Mouse (Mus musculus): ENCODE measurements around the gene Rhbg.

The Rhbg gene

GRCm38 (mm10) chr3:88262346-88262745, 7.8 kb upstream of the Rhbg start:
- 80% methylated on average over 3 of the region's 3 CpGs for WGBS

- 85% methylated on average over 7 of the region's 7 CpGs for WGBS
Measured at GRCm38 (mm10) chr3:88256382-88256781, 1.9 kb upstream of the Rhbg start.

GRCm38 (mm10) chr3:88255950-88256349, 1.4 kb upstream of the Rhbg start:
- WGBS, result 83% methylated on average over 6 of the region's 6 CpGs

DNA sequence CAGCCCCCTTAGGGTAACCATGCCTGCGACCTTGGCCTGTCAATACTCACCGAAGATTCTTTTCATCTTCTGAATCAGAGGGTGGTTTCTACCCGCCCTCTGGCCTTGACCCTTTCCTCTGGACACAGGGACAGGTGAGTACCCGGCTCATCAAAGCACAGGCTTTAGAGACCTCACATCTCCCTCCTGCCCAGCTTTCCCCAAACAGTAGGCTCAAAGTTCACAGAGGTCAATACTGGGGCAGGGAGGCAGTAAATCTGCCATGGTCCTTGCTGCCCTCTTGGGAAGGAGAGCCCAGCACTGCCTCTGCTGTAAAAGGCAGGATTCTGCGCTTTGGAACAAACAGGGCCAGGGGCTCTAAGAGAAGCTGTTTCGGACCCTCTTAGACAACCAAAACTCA, 1.8 kb downstream of the Rhbg start:
- WGBS, result 90% methylated on average over 6 of the region's 6 CpGs

DNA sequence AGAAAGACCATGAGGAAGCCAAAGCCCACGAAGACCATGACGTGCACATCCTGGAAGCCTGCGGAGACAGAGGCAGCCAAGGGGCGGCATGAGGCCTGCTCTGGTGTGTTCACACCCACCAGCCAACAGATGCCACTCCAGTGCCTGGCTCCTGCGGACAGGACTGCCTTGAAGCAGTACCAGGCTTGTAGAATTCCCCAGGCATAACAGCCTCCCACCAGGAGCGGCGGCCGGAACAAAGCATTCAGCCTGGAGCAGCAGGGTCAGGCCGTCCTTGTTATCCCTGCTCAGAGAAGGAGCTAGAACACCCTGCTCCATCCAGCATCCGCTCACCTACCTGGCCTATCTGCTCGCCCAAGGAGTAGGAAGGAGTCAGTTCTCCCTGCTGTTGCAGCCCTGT, 6.1 kb downstream of the Rhbg start:
- 83% methylated on average over 11 of the region's 11 CpGs for WGBS

GRCm38 (mm10) chr3:88247666-88248065, 6.8 kb downstream of the Rhbg start:
- WGBS, result 85% methylated on average over 9 of the region's 9 CpGs

GRCm38 (mm10) chr3:88245811-88246210, 8.7 kb downstream of the Rhbg start:
- 18% methylated on average over 13 of the region's 13 CpGs for WGBS

DNA sequence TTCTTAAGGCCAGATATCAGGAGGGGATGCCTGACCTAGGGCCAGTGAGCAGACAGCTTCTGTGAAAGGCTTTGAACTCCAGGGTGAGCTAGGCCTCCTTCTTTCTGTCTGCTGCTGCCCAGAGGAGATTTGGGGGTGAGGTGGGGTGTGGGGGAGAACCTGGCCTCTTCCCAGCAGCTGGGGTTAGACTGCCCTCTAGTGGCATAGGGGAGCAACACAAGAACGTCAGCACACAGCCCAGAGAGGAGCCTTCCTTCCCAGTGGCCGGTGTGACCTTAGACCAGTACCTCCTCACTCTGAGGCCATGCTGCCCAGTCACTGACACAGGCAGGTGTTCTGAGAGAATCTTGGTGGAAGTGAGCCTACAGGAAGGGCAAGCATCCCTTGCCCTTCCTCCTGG, 10.4 kb downstream of the Rhbg start:
- WGBS, result 13% methylated on average over 2 of the region's 2 CpGs

- 2% methylated on average over 13 of the region's 13 CpGs for WGBS
Measured at GRCm38 (mm10) chr3:88242531-88242930, 12.0 kb downstream of the Rhbg start.

DNA sequence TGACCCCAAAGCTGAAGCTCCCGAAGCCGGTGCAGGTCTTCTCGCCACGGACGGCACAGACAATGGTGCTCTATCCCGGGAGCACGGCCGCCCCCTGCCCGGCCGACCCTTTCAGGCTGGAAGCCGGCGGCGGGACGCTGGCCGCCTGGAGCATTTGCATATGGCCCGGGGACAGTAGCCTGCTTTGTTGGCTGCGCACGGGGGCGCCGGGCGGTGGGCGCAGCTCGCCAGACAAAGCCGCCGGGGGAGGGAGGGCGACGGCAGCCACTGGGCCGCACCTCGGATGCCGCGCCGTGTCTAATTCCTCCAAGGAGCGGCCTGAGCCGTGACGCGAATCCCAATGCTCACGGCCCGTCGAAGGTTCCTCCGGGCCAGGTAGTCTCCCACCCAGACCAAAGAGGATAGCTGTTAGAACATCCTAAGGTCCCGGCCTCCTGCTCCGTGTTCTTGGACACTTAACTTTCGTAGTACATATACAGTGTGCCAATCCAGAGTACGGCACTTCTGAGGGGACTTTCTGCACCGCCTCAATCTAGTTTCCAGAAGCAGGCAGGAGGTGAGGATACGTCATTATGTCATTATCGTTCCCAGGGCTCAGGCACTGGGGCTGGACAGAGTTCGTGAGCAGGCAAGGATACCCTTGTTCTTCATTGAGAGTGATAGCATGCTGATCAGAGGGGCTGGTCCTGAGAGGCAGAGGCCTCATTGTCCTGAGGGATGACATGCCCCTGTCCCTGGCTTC, 13.3 kb downstream of the Rhbg start:
- WGBS, result 35% methylated on average over 48 of the region's 48 CpGs

DNA sequence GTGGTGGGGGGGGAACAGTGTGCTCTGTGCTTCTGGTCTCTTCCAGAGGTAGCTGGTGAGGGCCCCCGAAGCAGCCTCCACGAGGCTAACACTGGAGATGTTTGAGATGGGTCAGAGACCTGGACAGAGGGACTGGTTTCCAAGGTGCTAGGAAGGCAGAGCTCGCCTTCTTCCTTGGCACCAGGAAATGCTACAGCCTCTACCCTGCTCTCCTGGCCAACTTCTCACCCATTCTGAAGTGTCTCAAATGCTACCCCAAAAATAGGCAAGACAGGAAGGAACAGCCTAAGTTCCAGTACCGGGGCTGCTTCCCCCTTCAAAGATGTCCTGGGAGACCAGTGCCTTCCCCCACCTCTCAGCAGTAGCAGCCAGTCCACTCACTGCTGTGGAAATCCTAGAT, 15.1 kb downstream of the Rhbg start:
- WGBS, result 57% methylated on average over 4 of the region's 4 CpGs

GRCm38 (mm10) chr3:88238866-88239391, 15.6 kb downstream of the Rhbg start:
- 46% methylated on average over 8 of the region's 8 CpGs for WGBS

DNA sequence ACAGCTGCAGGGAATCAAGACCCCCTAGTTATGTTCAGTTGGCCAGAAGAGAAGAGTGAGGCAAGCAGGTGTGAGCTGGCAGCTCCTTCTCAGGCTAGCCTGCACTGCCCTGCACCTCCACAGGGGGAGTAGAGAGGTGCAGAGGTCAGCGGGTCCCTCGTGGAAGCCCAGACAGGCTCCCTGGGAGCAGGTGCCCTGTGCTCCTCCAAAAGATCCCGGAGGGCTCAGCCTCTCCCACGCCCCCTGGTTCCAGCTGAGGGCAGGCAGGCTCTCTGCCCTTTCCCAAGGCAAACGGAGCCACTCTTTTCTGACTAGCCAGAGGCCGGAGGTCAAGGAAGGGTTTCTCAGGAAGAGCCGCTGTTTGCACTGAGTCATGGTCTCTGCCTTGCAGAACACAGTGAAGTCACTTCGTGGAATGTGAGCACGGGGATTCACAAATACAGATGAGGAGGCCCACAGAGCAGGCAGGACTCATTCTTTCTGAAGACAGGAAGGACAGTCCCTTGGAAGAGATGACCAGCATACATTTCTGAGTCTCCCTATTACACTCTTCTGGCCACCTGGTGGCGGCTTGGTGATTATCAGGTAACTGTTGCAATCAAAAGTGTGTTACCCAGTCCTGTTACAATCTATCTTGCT, 16.8 kb downstream of the Rhbg start:
- WGBS, result 47% methylated on average over 10 of the region's 10 CpGs

DNA sequence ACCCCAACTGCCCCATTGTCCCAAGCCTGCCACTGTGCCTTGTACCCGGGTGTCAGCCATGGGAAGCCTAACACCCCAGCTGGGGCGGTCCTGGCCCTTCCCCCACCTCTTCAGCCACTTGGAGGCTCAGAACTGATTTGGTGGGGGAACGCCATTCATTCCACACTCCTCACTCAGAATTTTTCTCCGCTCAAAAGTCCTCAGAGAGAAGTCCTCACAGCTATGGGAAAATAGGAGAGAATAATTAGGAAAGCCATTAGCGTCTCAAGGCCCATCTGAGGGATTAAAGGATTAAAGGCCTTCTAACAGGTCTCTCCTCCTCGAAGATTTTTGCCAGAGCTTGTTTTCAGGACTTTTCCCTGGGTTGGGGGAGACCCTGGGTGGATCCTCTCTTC, 17.4 kb downstream of the Rhbg start:
- WGBS, result 68% methylated on average over 6 of the region's 6 CpGs

- WGBS, result 80% methylated on average over 2 of the region's 2 CpGs
Measured at GRCm38 (mm10) chr3:88235616-88236015, 18.9 kb downstream of the Rhbg start.

GRCm38 (mm10) chr3:88235216-88235615, 19.3 kb downstream of the Rhbg start:
- WGBS, result 44% methylated on average over 3 of the region's 3 CpGs

- 56% methylated on average over 8 of the region's 8 CpGs for WGBS
Measured at GRCm38 (mm10) chr3:88234041-88234440, 20.5 kb downstream of the Rhbg start.

- WGBS, result 54% methylated on average over 7 of the region's 7 CpGs
Measured at GRCm38 (mm10) chr3:88232851-88233649, 21.5 kb downstream of the Rhbg start.

DNA sequence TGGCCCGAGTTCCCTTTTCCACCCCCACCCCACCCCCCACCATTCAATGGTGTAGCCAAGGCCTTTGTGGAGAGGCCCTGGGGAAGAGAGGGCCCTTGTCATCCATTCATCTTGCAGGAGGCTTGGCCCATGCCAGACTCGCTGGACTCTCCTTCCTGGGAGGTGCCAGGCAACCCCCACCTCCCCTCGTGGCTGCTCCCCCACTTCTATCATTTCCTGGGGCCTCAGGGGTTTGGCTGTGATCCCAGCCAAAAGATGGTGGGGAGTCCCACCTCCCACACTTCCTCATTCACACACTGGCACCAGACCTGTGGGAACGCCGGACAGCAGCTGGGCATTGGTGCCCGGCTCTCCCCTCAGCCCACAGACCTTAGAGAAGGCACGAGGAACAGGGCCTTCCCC, 22.2 kb downstream of the Rhbg start:
- 22% methylated on average over 7 of the region's 7 CpGs for WGBS

GRCm38 (mm10) chr3:88231061-88231641, 23.4 kb downstream of the Rhbg start:
- 20% methylated on average over 1 of the region's 1 CpGs for WGBS

DNA sequence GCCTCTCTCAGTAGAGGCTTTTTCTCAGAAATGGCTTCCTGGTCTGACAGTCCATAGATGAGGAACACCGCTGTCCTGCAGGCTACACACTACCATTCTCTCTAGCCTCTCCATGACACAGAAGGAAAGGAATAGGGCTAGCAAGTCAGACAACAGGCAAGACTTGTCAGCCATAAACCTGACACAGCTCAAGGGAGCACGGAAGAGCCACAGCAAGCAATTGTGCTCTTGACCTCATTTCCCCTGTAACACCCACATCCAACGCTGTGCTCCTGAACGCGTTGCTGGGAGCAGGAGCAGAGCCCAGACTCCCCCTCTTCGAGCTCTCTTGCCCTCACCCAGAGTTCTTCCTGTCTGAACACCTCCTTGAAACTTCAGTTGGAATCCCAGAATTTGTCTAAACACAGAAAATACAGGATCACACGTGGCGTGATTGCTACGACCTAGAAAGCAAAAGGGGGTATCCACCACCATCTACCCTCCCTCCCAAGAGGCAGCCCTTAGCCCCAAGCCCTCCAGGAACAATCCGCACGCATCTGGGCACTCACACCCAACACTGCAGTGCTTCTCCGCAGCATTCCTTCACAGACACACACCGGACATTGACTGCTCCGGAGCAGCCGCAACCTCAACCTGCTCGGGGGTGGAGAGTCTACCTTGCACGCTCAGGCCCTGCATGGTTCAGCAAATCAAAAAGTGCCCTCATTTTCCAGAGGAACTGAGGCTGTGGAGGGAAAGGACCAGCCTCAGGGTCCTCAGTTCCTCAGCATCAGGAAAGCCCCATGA, 24.1 kb downstream of the Rhbg start:
- 20% methylated on average over 17 of the region's 17 CpGs for WGBS
